In the genomic region with DNA sequence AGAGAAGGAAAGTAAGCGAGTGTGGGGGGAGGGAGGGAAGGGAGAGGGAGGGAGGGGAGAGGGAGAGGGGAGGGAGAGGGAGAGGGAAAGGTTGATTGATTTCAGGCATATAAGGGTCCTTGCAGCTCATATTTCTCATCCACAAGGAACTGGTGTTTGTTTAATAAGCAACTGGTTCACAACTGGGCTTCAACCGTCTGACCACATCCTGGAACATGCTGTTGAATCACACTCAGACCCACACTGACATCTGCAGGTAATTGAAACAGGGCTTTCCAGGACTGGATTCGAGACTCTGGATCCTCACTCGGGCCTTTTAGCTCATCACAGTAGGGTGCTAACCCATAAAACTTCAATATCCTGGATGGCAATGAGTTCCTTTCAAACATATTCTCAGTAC, we compare ENCODE assay signal across 14 mouse cellular contexts. TPM values are rescaled to one million over a fixed set of nuclear protein-coding genes. Genes with fewer than 3 reads are reported as not detected.
A peak's percentile ranks its signal among the peaks of the same experiment; 100 is the strongest.
DNase-seq lines count a peak whose midpoint lies in the region; ATAC-seq and TF ChIP-seq lines count a peak whose summit lies in the region.
"Had no signal": no experiment of that assay in that cellular context is flagged by ENCODE, and none has a peak within 500 bp of the region (broad histone marks: within the 10 kb centered on the region; RNA-seq: fewer than 3 reads in every experiment).

No protein-coding gene starts in this region.

- H3K9me3 ChIP-seq in heart, embryonic 16.5 days (replicated peaks; ENCODE audit: control insufficient read depth, low read length), result no peaks in the 10 kb centered on the region
- H3K9me3 ChIP-seq in limb, embryonic 12.5 days, result no peaks in the 10 kb centered on the region
- H3K9me3 ChIP-seq: embryonic facial prominence, embryonic 15.5 days; G1E had no signal

- 21% methylated on average over 4 of the region's 4 CpGs for WGBS in heart, embryonic 16.5 days
- WGBS in limb, embryonic 12.5 days, result 31% methylated on average over 4 of the region's 4 CpGs

- in situ Hi-C loops in Patski (cut with MboI; ENCODE audit: low pct_unique_long_range_greater_than_20kb), result loop anchor here (5.0 kb wide), 1 partner anchor 206 kb away; no protein-coding TSS in a partner anchor

- H3K27ac ChIP-seq in heart, embryonic 16.5 days (ENCODE audit: low read length), result no peak overlapping the region
- peak overlapping the region; percentile 74 for H3K27ac ChIP-seq in limb, embryonic 12.5 days
- H3K27ac ChIP-seq: embryonic facial prominence, embryonic 15.5 days had no signal

- ATAC-seq in heart, embryonic 16.5 days (replicated peaks; ENCODE audit: extremely low read depth, insufficient read depth, low FRiP score), result peak; percentile 73
- no peak for ATAC-seq in Patski
- peak; percentile 76 for ATAC-seq in limb, embryonic 12.5 days (ENCODE audit: insufficient number of reproducible peaks, insufficient read depth, low FRiP score, low TSS enrichment, low read depth)

- H3K36me3 ChIP-seq in heart, embryonic 16.5 days (ENCODE audit: control insufficient read depth, insufficient read depth), result no peaks in the 10 kb centered on the region
- no peaks in the 10 kb centered on the region for H3K36me3 ChIP-seq in limb, embryonic 12.5 days
- H3K36me3 ChIP-seq: embryonic facial prominence, embryonic 15.5 days; G1E had no signal

- no peak overlapping the region for H3K9ac ChIP-seq in heart, embryonic 16.5 days (ENCODE audit: low read length)
- no peak overlapping the region for H3K9ac ChIP-seq in limb, embryonic 12.5 days (replicated peaks)
- H3K9ac ChIP-seq: embryonic facial prominence, embryonic 15.5 days had no signal

- CTCF ChIA-PET in Patski (lab: Charles Lee), result interaction anchor here (0.6 to 2.3 kb wide), 12 partner anchors 8 to 258 kb away, joined by 3 to 10 read pairs (median 4); no protein-coding TSS in a partner anchor

- intact Hi-C loops in left cerebral cortex, postnatal 14 days (cut with DNase I), result no loop called here

- H3K4me3 ChIP-seq in heart, embryonic 16.5 days (ENCODE audit: low read length), result no peak overlapping the region
- no peak overlapping the region for H3K4me3 ChIP-seq in limb, embryonic 12.5 days (replicated peaks)
- H3K4me3 ChIP-seq: embryonic facial prominence, embryonic 15.5 days had no signal

- H3K4me1 ChIP-seq in heart, embryonic 16.5 days (ENCODE audit: control insufficient read depth, insufficient read depth, low read length), result 0 out of 2 replicates have a peak, but pooled peaks cover 2% of the 10 kb centered on the region
- H3K4me1 ChIP-seq in limb, embryonic 12.5 days (replicated peaks), result peaks cover 16% of the 10 kb centered on the region
- H3K4me1 ChIP-seq: embryonic facial prominence, embryonic 15.5 days had no signal

- TF ChIP-seq CTCF in Patski (IDR thresholded peaks at IDR 0.05), result peak; percentile 69

- no peak overlapping the region for H3K4me2 ChIP-seq in heart, embryonic 16.5 days (ENCODE audit: low read depth, low read length)
- peak overlapping the region; percentile 8; the same call in 1 of the 2 replicates for H3K4me2 ChIP-seq in limb, embryonic 12.5 days
- H3K4me2 ChIP-seq: embryonic facial prominence, embryonic 15.5 days had no signal

- POLR2A ChIA-PET in Patski (lab: Charles Lee), result no interaction called here

- no peak for DNase-seq in heart, adult 9 months (ENCODE audit: low spot score in 2 of 2)
- DNase-seq in 3134 (ENCODE audit: extremely low read depth, insufficient read length, low spot score) (peak; percentile 46), Patski (ENCODE audit: low read depth, low spot score) (no peak)
- no peak for DNase-seq in left cerebral cortex, postnatal 14 days (ENCODE audit: low spot score in 2 of 2)
- DNase-seq in ovary, postnatal 36 days (ENCODE audit: low spot score), result no peak
- DNase-seq in thymus, adult 18-20 months, result no peak

- H3K27me3 ChIP-seq in heart, embryonic 16.5 days (ENCODE audit: control insufficient read depth, insufficient read depth, low read length), result no peaks in the 10 kb centered on the region
- H3K27me3 ChIP-seq in Patski, result peaks cover 47% of the 10 kb centered on the region
- H3K27me3 ChIP-seq in limb, embryonic 12.5 days, result no peaks in the 10 kb centered on the region
- H3K27me3 ChIP-seq: embryonic facial prominence, embryonic 15.5 days had no signal

RNA-seq across cellular contexts. Expression of gene Plac1, which starts 6.2 kb away (rescaled TPM):
- polyA plus RNA-seq in heart, embryonic 16.5 days (2015; fragmentation: Nextera tagmentation; extraction: Ambion mirVana), result 4.6 and 6.2 TPM in 2 replicates
- polyA plus RNA-seq in Patski (2021), result 0.12 TPM
- 7.5 and 8.2 TPM in 2 replicates for polyA plus RNA-seq in limb, embryonic 12.5 days (2016; fragmentation: Nextera tagmentation; extraction: Ambion mirVana)
- total RNA-seq in left cerebral cortex, postnatal 14 days (2021), result not detected
- total RNA-seq: G1E; layer of hippocampus, postnatal 14 days; megakaryocyte, adult 5-6 weeks had no signal
- polyA plus RNA-seq: G1E; spleen, adult 2 months had no signal

RNA-seq across cellular contexts. Expression of gene Fam122b, which starts 35.9 kb away (rescaled TPM):
- 21.4 and 24.5 TPM in 2 replicates for polyA plus RNA-seq in heart, embryonic 16.5 days (2015; fragmentation: Nextera tagmentation; extraction: Ambion mirVana)
- polyA plus RNA-seq in Patski (2021), result 4.1 TPM
- 7.8 TPM in 2 replicates for polyA plus RNA-seq in limb, embryonic 12.5 days (2016; fragmentation: Nextera tagmentation; extraction: Ambion mirVana)
- total RNA-seq in left cerebral cortex, postnatal 14 days (2021), result 1 to 10 TPM; 3.3 to 4.4 TPM

RNA-seq across cellular contexts. Expression of gene Fam122c, which starts 39.5 kb away (rescaled TPM):
- not detected in 2 replicates for polyA plus RNA-seq in heart, embryonic 16.5 days (2015; fragmentation: Nextera tagmentation; extraction: Ambion mirVana)
- polyA plus RNA-seq in Patski (2021), result not detected
- polyA plus RNA-seq in limb, embryonic 12.5 days (2016; fragmentation: Nextera tagmentation; extraction: Ambion mirVana), result not detected in 2 replicates
- not detected for total RNA-seq in left cerebral cortex, postnatal 14 days (2021)
- total RNA-seq: G1E; gastrocnemius, postnatal 4 days; layer of hippocampus, postnatal 14 days; megakaryocyte, adult 5-6 weeks had no signal
- polyA plus RNA-seq: embryonic facial prominence, embryonic 15.5 days; G1E; spleen, adult 2 months had no signal
